Mouse (Mus musculus) CD4-positive naive resting alpha-beta T cell, adult 76 days (primary cell): Measurements from ENCODE around the gene Lor. TPM values are rescaled to one million over a fixed set of nuclear protein-coding genes. Genes with fewer than 3 reads are reported as not detected.

Experiments
- total RNA-seq: library from RNA; stranded (reverse); gene quantifications from one replicate; pipeline ENCODE4 v1.2.4, GENCODE M21; 2023

The Lor gene
- not detected for total RNA-seq

DNA sequence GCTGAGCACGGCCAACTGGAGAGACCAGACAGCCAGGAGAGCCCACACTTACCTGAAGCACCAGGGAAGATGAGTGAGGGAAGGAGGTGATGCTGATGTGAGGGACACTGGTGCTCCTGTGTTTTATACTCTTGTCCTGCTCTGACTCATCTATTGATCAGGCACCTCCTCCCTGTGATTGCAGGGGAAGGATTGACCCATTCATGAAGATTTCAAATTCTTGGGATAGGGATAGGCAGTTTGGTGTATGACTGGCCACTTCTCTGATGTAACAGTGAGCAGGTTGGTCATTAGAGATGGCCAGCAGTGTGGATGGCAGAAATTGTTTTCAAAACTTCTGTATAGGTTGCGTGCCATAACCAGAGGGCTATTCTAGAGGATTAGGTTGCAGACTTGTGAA is at the start of gene Lor:
Gene Lor, minus strand, starts transcription at position 101 of the 400 bp plus-strand sequence.

DNA sequence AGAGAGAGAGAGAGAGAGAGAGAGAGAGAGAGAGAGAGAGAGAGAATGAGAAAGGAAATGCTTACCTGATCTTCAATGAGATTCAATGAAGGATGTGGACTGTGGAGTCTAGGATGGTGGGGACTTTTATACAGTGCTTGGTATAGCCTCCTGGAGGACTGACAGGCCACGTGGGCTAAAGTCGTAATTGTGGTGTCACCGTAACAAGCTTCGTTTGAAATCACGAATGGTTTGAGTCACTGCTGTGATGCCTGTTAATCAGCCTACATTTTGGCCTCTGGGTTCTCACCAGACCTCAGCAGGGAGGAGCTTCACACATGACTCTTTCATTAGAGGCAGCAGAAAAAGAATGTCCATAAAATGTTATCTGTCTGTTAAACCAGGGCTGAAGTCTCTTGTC is 40.9 kb upstream of the Lor start, which contains the start of gene Prr9:
Gene Prr9, minus strand, starts transcription at position 101 of the 400 bp plus-strand sequence.

Other genes starting within 250 kb of the Lor start
- not detected for gene Pglyrp3, start 68.6 kb downstream of the Lor start, total RNA-seq
- gene Prr9, start 40.8 kb upstream of the Lor start, total RNA-seq, result not detected
- gene Lelp1, start 59.6 kb upstream of the Lor start, total RNA-seq, result not detected
- gene Sprr2a1, start 132.7 kb upstream of the Lor start, total RNA-seq, result not detected
- gene Sprr2a2, start 132.8 kb upstream of the Lor start, total RNA-seq, result not detected
- not detected for gene Sprr2a3, start 202.3 kb upstream of the Lor start, total RNA-seq
- gene Sprr2b, start 233.5 kb upstream of the Lor start, total RNA-seq, result not detected